ENCODE assay signal across 9 mouse cellular contexts in the genomic region with DNA sequence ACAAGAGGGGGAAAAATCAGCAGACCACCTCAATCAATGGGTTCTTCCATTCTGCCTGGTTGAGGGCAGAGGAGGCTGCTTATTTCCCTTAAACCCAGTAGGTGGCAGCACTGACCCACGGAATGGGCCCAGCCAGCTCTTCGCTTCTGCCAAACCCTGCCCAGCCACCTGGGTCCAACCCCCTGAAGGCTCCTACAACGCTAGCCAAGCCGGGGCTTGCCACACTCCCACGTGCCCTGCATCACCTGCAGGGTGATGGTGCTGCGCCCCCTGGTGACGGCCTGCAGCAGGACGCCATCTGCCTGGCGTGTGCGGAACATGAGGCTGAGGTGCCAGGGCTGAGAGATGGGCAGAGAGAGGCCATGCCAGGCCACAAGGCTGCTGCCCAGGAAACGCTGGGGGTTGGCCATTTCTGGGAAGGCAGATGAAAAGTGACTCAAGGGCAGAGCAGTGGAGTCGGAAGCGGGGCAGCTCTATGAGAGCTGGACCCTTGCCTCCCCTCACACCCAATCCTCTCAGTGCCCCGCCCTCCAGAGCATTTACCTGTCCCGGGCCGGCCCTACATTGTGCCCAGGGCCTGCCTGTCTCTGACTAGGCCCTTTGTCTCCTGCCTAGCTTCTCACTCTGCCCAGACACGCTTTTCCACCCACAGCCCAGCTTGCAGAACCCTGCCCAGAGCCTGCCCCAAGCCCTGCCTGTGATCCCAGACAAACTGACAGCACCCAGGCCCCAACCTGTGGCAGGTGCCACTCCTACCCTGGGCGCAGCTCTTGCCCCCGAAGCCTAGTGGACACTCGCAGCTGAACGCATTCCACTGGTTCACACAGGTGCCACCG. TPM values are rescaled to one million over a fixed set of nuclear protein-coding genes. Genes with fewer than 3 reads are reported as not detected.
DNase-seq lines count a peak whose midpoint lies in the region; ATAC-seq lines count a peak whose summit lies in the region.
"Had no signal": no experiment of that assay in that cellular context is flagged by ENCODE, and none has a peak within 500 bp of the region (broad histone marks: within the 10 kb centered on the region; RNA-seq: fewer than 3 reads in every experiment).

No protein-coding gene starts in this region.

- no peak overlapping the region for H3K27ac ChIP-seq in forebrain, embryonic 11.5 days (ENCODE audit: low read depth, low read length)
- H3K27ac ChIP-seq in heart, embryonic 16.5 days (ENCODE audit: low read length), result no peak overlapping the region
- no peak overlapping the region for H3K27ac ChIP-seq in liver, embryonic 16.5 days (ENCODE audit: low read length)
- H3K27ac ChIP-seq in neural tube, embryonic 13.5 days (replicated peaks), result peak overlapping the region; percentile 67

- ATAC-seq in forebrain, embryonic 11.5 days (replicated peaks; ENCODE audit: low FRiP score), result peak; percentile 88
- peak; percentile 93 for ATAC-seq in heart, embryonic 16.5 days (replicated peaks; ENCODE audit: extremely low read depth, insufficient read depth, low FRiP score)
- peak; percentile 72 for ATAC-seq in liver, embryonic 16.5 days (ENCODE audit: low read depth)
- ATAC-seq in neural tube, embryonic 13.5 days (ENCODE audit: low read depth), result peak; percentile 88

- H3K4me3 ChIP-seq in forebrain, embryonic 11.5 days (ENCODE audit: low read depth, low read length), result no peak overlapping the region
- no peak overlapping the region for H3K4me3 ChIP-seq in heart, embryonic 16.5 days (ENCODE audit: low read length)
- no peak overlapping the region for H3K4me3 ChIP-seq in liver, embryonic 16.5 days (ENCODE audit: low read depth, low read length)
- H3K4me3 ChIP-seq in neural tube, embryonic 13.5 days, result no peak overlapping the region

- H3K4me2 ChIP-seq in forebrain, embryonic 11.5 days (ENCODE audit: low read depth, low read length, severe bottlenecking), result no peak overlapping the region
- peak overlapping the region; percentile 48 for H3K4me2 ChIP-seq in heart, embryonic 16.5 days (ENCODE audit: low read depth, low read length)
- H3K4me2 ChIP-seq in liver, embryonic 16.5 days (ENCODE audit: low read depth, low read length), result no peak overlapping the region
- no peak overlapping the region for H3K4me2 ChIP-seq in neural tube, embryonic 13.5 days

- no peak overlapping the region; the same call in 1 of the 2 replicates for H3K9ac ChIP-seq in forebrain, embryonic 11.5 days (ENCODE audit: low read length)
- 0 out of 2 replicates have a peak overlapping the region, but pooled peaks have one; percentile 45 for H3K9ac ChIP-seq in heart, embryonic 16.5 days (ENCODE audit: low read length)
- H3K9ac ChIP-seq in liver, embryonic 16.5 days (ENCODE audit: low read depth, low read length), result no peak overlapping the region
- H3K9ac ChIP-seq in neural tube, embryonic 13.5 days, result no peak overlapping the region

- peaks cover 15% of the 10 kb centered on the region for H3K4me1 ChIP-seq in forebrain, embryonic 11.5 days (replicated peaks; ENCODE audit: control insufficient read depth, insufficient read depth, low read length)
- H3K4me1 ChIP-seq in heart, embryonic 16.5 days (ENCODE audit: control insufficient read depth, insufficient read depth, low read length), result 0 out of 2 replicates have a peak, but pooled peaks cover 2% of the 10 kb centered on the region
- peaks cover 2% of the 10 kb centered on the region; the same call in 1 of the 2 replicates for H3K4me1 ChIP-seq in liver, embryonic 16.5 days (ENCODE audit: control insufficient read depth, low read depth, low read length)
- H3K4me1 ChIP-seq in neural tube, embryonic 13.5 days (replicated peaks), result peaks cover 39% of the 10 kb centered on the region

- peak; percentile 91 to 96 for DNase-seq in CD8-positive naive resting alpha-beta T cell, adult 2 months (ENCODE audit: low read depth in 2 of 2, low spot score in 2 of 2)
- peak; percentile 61 for DNase-seq in c-Kit-positive CD71-positive TER-119-negative erythroid progenitor cells, embryonic 14.5 days (ENCODE audit: low read depth)
- peak; percentile 93 for DNase-seq in forebrain, embryonic 11.5 days (ENCODE audit: low spot score)
- DNase-seq in kidney, postnatal 25 days, result peak; percentile 94 to 98
- DNase-seq in telencephalon, adult 2 months (ENCODE audit: low read depth, low spot score), result peak; percentile 71

- H3K9me3 ChIP-seq in forebrain, embryonic 11.5 days (ENCODE audit: control insufficient read depth, low read length), result no peaks in the 10 kb centered on the region
- no peaks in the 10 kb centered on the region for H3K9me3 ChIP-seq in heart, embryonic 16.5 days (replicated peaks; ENCODE audit: control insufficient read depth, low read length)
- H3K9me3 ChIP-seq in liver, embryonic 16.5 days (replicated peaks; ENCODE audit: control insufficient read depth, low read length), result no peaks in the 10 kb centered on the region
- no peaks in the 10 kb centered on the region for H3K9me3 ChIP-seq in neural tube, embryonic 13.5 days

- H3K36me3 ChIP-seq in forebrain, embryonic 11.5 days (ENCODE audit: control insufficient read depth, insufficient read depth, low read length), result peaks cover 23% of the 10 kb centered on the region; the same call in 1 of the 2 replicates
- H3K36me3 ChIP-seq in heart, embryonic 16.5 days (ENCODE audit: control insufficient read depth, insufficient read depth), result no peaks in the 10 kb centered on the region
- H3K36me3 ChIP-seq in liver, embryonic 16.5 days (ENCODE audit: control insufficient read depth, insufficient read depth), result no peaks in the 10 kb centered on the region
- peaks cover 97% of the 10 kb centered on the region for H3K36me3 ChIP-seq in neural tube, embryonic 13.5 days

- WGBS in forebrain, embryonic 11.5 days, result 41% methylated on average over 22 of the region's 22 CpGs
- WGBS in heart, embryonic 16.5 days, result 34% methylated on average over 22 of the region's 22 CpGs
- WGBS in liver, embryonic 16.5 days (ENCODE audit: insufficient replicate concordance), result 31% methylated on average over 22 of the region's 22 CpGs
- 35% methylated on average over 22 of the region's 22 CpGs for WGBS in neural tube, embryonic 13.5 days

- no peaks in the 10 kb centered on the region for H3K27me3 ChIP-seq in forebrain, embryonic 11.5 days (ENCODE audit: control insufficient read depth, insufficient read depth, low read length)
- no peaks in the 10 kb centered on the region for H3K27me3 ChIP-seq in heart, embryonic 16.5 days (ENCODE audit: control insufficient read depth, insufficient read depth, low read length)
- no peaks in the 10 kb centered on the region for H3K27me3 ChIP-seq in liver, embryonic 16.5 days (ENCODE audit: control insufficient read depth, insufficient read depth, low read depth, low read length)
- no peaks in the 10 kb centered on the region for H3K27me3 ChIP-seq in neural tube, embryonic 13.5 days

RNA-seq across cellular contexts. Expression of a gene that starts 13.4 kb away (rescaled TPM):
- 52.0 and 68.1 TPM in 2 replicates for polyA plus RNA-seq in forebrain, embryonic 11.5 days (2014; fragmentation: Nextera tagmentation; extraction: Ambion mirVana)
- 2.7 and 3.9 TPM in 2 replicates for polyA plus RNA-seq in heart, embryonic 16.5 days (2015; fragmentation: Nextera tagmentation; extraction: Ambion mirVana)
- 0.08 and 0.30 TPM in 2 replicates for polyA plus RNA-seq in liver, embryonic 16.5 days (2015; fragmentation: Nextera tagmentation; extraction: Ambion mirVana)
- polyA plus RNA-seq in neural tube, embryonic 13.5 days (2015; fragmentation: Nextera tagmentation; extraction: Ambion mirVana), result 37.6 and 44.1 TPM in 2 replicates

RNA-seq across cellular contexts. Expression of a gene that starts 18.3 kb away (rescaled TPM):
- polyA plus RNA-seq in forebrain, embryonic 11.5 days (2014; fragmentation: Nextera tagmentation; extraction: Ambion mirVana), result 99.5 and 102 TPM in 2 replicates
- polyA plus RNA-seq in heart, embryonic 16.5 days (2015; fragmentation: Nextera tagmentation; extraction: Ambion mirVana), result 21.9 and 23.0 TPM in 2 replicates
- polyA plus RNA-seq in liver, embryonic 16.5 days (2015; fragmentation: Nextera tagmentation; extraction: Ambion mirVana), result 12.0 and 12.1 TPM in 2 replicates
- 10.9 and 11.9 TPM in 2 replicates for polyA plus RNA-seq in neural tube, embryonic 13.5 days (2015; fragmentation: Nextera tagmentation; extraction: Ambion mirVana)

RNA-seq across cellular contexts. Expression of a gene that starts 37.2 kb away (rescaled TPM):
- polyA plus RNA-seq in forebrain, embryonic 11.5 days (2014; fragmentation: Nextera tagmentation; extraction: Ambion mirVana), result not detected in 2 replicates
- polyA plus RNA-seq in heart, embryonic 16.5 days (2015; fragmentation: Nextera tagmentation; extraction: Ambion mirVana), result 47.6 and 84.1 TPM in 2 replicates
- polyA plus RNA-seq in liver, embryonic 16.5 days (2015; fragmentation: Nextera tagmentation; extraction: Ambion mirVana), result 0.71 and 1.0 TPM in 2 replicates
- not detected in 2 replicates for polyA plus RNA-seq in neural tube, embryonic 13.5 days (2015; fragmentation: Nextera tagmentation; extraction: Ambion mirVana)
- polyA plus RNA-seq: gonadal fat pad, adult 2 months had no signal

RNA-seq across cellular contexts. Expression of a gene that starts 43.1 kb away (rescaled TPM):
- polyA plus RNA-seq in forebrain, embryonic 11.5 days (2014; fragmentation: Nextera tagmentation; extraction: Ambion mirVana), result 180 and 189 TPM in 2 replicates
- polyA plus RNA-seq in heart, embryonic 16.5 days (2015; fragmentation: Nextera tagmentation; extraction: Ambion mirVana), result 82.7 and 87.2 TPM in 2 replicates
- 72.6 and 76.8 TPM in 2 replicates for polyA plus RNA-seq in liver, embryonic 16.5 days (2015; fragmentation: Nextera tagmentation; extraction: Ambion mirVana)
- polyA plus RNA-seq in neural tube, embryonic 13.5 days (2015; fragmentation: Nextera tagmentation; extraction: Ambion mirVana), result 210 and 223 TPM in 2 replicates

Comparison
In these comparisons a context has a peak if more than half of its experiments do, and no peak if none do; other contexts are left out.
1. RNA of a gene that starts 37.2 kb away (polyA plus RNA-seq): 47.6 to 84.1 TPM in heart, embryonic 16.5 days; 0.71 to 1.0 TPM in liver, embryonic 16.5 days, not detected in neural tube, embryonic 13.5 days and not detected in forebrain, embryonic 11.5 days; every median in the first group is over 10 times any median in the second.
2. Peak in every context shown above with its lines, with median percentiles within 50 percentile points of each other: DNase-seq and ATAC-seq.